ENCODE assay signal across 8 mouse cellular contexts in the genomic region with DNA sequence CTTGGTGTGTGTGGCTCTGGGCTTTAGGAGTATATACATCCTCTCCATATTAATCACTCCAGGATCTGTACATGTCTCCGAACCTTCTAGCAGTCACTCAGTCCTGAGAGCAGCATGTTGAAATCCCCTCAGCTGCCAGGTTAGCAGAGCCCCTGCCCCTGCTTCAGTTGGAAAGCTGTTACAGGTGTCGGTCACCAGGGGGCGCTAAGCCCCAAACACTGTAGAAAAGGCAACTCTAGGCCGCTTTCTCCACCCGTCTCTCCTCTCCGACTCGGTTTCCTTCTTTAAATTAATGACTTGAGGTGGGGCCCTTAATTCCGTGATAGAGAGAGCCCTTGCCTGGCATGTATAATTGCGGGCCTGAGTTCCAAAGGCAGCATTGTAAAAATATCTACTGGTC. TPM values are rescaled to one million over a fixed set of nuclear protein-coding genes. Genes with fewer than 3 reads are reported as not detected.
A peak's percentile ranks its signal among the peaks of the same experiment; 100 is the strongest.
DNase-seq lines count a peak whose midpoint lies in the region; ATAC-seq lines count a peak whose summit lies in the region.

No protein-coding gene starts in this region.

- DNase-seq in urinary bladder, postnatal 25 days (ENCODE audit: low spot score): peak; percentile 65
- no peak for DNase-seq in urinary bladder, postnatal 4 days (ENCODE audit: low spot score in 2 of 2)
- DNase-seq in cerebellum, postnatal 25 days: peak; percentile 79 to 85
- peak; percentile 65 for DNase-seq in gastrocnemius, adult 18-20 months (ENCODE audit: low spot score)
- DNase-seq in induced T-regulatory cell, adult 2 months (ENCODE audit: low read depth): peak; percentile 85
- DNase-seq in splenic B cell, adult 2 months (ENCODE audit: low read depth, low spot score): peak; percentile 77

- no peak for ATAC-seq in limb, embryonic 15.5 days (ENCODE audit: insufficient number of reproducible peaks, low FRiP score, low TSS enrichment, low read depth)
- ATAC-seq in midbrain, embryonic 15.5 days (replicated peaks): peak; percentile 31

- H3K4me1 ChIP-seq in limb, embryonic 15.5 days: peaks cover 27% of the 10 kb centered on the region
- peaks cover 8% of the 10 kb centered on the region for H3K4me1 ChIP-seq in midbrain, embryonic 15.5 days

- H3K9me3 ChIP-seq in limb, embryonic 15.5 days: no peaks in the 10 kb centered on the region
- H3K9me3 ChIP-seq in midbrain, embryonic 15.5 days: no peaks in the 10 kb centered on the region

- peaks cover 70% of the 10 kb centered on the region for H3K36me3 ChIP-seq in limb, embryonic 15.5 days
- peaks cover 21% of the 10 kb centered on the region for H3K36me3 ChIP-seq in midbrain, embryonic 15.5 days (replicated peaks)
- peaks cover 3% of the 10 kb centered on the region for H3K36me3 ChIP-seq in splenic B cell, adult 2 months (ENCODE audit: control insufficient read depth, insufficient read depth, low read length, poor library complexity, severe bottlenecking)

- H3K4me2 ChIP-seq in limb, embryonic 15.5 days: peak overlapping the region; percentile 37
- H3K4me2 ChIP-seq in midbrain, embryonic 15.5 days: peak overlapping the region; percentile 49

- 11% methylated on average over 9 of the region's 9 CpGs for WGBS in limb, embryonic 15.5 days
- WGBS in midbrain, embryonic 15.5 days: 18% methylated on average over 9 of the region's 9 CpGs

- no peaks in the 10 kb centered on the region for H3K27me3 ChIP-seq in limb, embryonic 15.5 days
- no peaks in the 10 kb centered on the region for H3K27me3 ChIP-seq in midbrain, embryonic 15.5 days (replicated peaks)
- H3K27me3 ChIP-seq in splenic B cell, adult 2 months (ENCODE audit: control insufficient read depth, insufficient read depth, low read length, poor library complexity, severe bottlenecking): no peaks in the 10 kb centered on the region

- 0 out of 2 replicates have a peak overlapping the region, but pooled peaks have one; percentile 65 for H3K27ac ChIP-seq in limb, embryonic 15.5 days
- H3K27ac ChIP-seq in midbrain, embryonic 15.5 days: peak overlapping the region; percentile 40; the same call in 1 of the 2 replicates

- H3K4me3 ChIP-seq in limb, embryonic 15.5 days: peak overlapping the region; percentile 13; the same call in 1 of the 2 replicates
- H3K4me3 ChIP-seq in midbrain, embryonic 15.5 days: peak overlapping the region; percentile 23

- no peak overlapping the region for H3K9ac ChIP-seq in limb, embryonic 15.5 days
- peak overlapping the region; percentile 28 for H3K9ac ChIP-seq in midbrain, embryonic 15.5 days

RNA-seq across cellular contexts. Expression of a gene that starts 6.4 kb away (rescaled TPM):
- 10 to 100 TPM; 11.3 to 12.7 TPM for total RNA-seq in gastrocnemius, adult 18-20 months (2021)
- polyA plus RNA-seq in limb, embryonic 15.5 days (2015; fragmentation: Nextera tagmentation; extraction: Ambion mirVana): 22.0 and 24.2 TPM in 2 replicates
- polyA plus RNA-seq in midbrain, embryonic 15.5 days (2015; fragmentation: Nextera tagmentation; extraction: Ambion mirVana): 33.7 and 34.3 TPM in 2 replicates

RNA-seq across cellular contexts. Expression of a gene that starts 24.0 kb away (rescaled TPM):
- 10 to 100 TPM; 29.5 to 30.8 TPM for total RNA-seq in gastrocnemius, adult 18-20 months (2021)
- 143 and 150 TPM in 2 replicates for polyA plus RNA-seq in limb, embryonic 15.5 days (2015; fragmentation: Nextera tagmentation; extraction: Ambion mirVana)
- polyA plus RNA-seq in midbrain, embryonic 15.5 days (2015; fragmentation: Nextera tagmentation; extraction: Ambion mirVana): 178 and 186 TPM in 2 replicates

RNA-seq across cellular contexts. Expression of a gene that starts 42.8 kb away (rescaled TPM):
- total RNA-seq in gastrocnemius, adult 18-20 months (2021): 10 to 100 TPM; 16.0 to 28.5 TPM
- 167 and 168 TPM in 2 replicates for polyA plus RNA-seq in limb, embryonic 15.5 days (2015; fragmentation: Nextera tagmentation; extraction: Ambion mirVana)
- 30.7 and 33.7 TPM in 2 replicates for polyA plus RNA-seq in midbrain, embryonic 15.5 days (2015; fragmentation: Nextera tagmentation; extraction: Ambion mirVana)

Comparison
In these comparisons a context has a peak if more than half of its experiments do, and no peak if none do; other contexts are left out.
1. DNase-seq: peak in urinary bladder, postnatal 25 days (single experiment), cerebellum, postnatal 25 days (2 of 2), gastrocnemius, adult 18-20 months (single experiment), induced T-regulatory cell, adult 2 months (single experiment) and splenic B cell, adult 2 months (single experiment); none in urinary bladder, postnatal 4 days (0 of 2).